Mouse (Mus musculus) lung, adult 2 months (tissue): ENCODE measurements at regions not wholly inside any gene's neighbourhood (a gene's known extent, or its start where the extent isn't known, plus 50 kb on each side); places are given as distances from the start of the nearest gene placed in this dataset.

Experiments used
- CTCF ChIP-seq: fragments of 200-500 bp; IDR thresholded peaks from 2 replicates; pipeline ENCODE4 v1.5.1; 2011; ENCODE audit warnings: mild to moderate bottlenecking, low read length, control low read depth; ENCODE audit not compliant: insufficient read depth
- POLR2A ChIP-seq: fragments of 200-500 bp; IDR thresholded peaks from 2 replicates; pipeline ENCODE4 v1.6.1; 2011; ENCODE audit warnings: low read depth, mild to moderate bottlenecking, control low read depth, low read length, borderline replicate concordance; ENCODE audit errors: extremely low read depth

GRCm38 (mm10) chr5:133812216-133812615 lies 287.3 kb upstream of the Castor2 start:
- TF ChIP-seq POLR2A (no peak), CTCF (no peak)
